Mouse (Mus musculus) liver, postnatal 0 days (tissue): ENCODE measurements at regions not wholly inside any gene's neighbourhood (a gene's known extent, or its start where the extent isn't known, plus 50 kb on each side); places are given as distances from the start of the nearest gene placed in this dataset.

Experiments used
- ATAC-seq: fragments of 200-750 bp; cut with Nextera tagmentation; 2 replicates; pipeline ENCODE4 v1.8.0; 2017; ENCODE audit warnings: mild to moderate bottlenecking, moderate library complexity
- DNase-seq: peaks from one replicate; pipeline ENCODE4 v3.0.0-alpha.2; 2016
- H3K27ac ChIP-seq: fragments of 300-500 bp; sonication (generic); 2 replicates; pipeline ENCODE4 v1.5.1; 2014; ENCODE audit warnings: antibody characterized with exemption, moderate library complexity, mild to moderate bottlenecking, low read depth
- H3K27me3 ChIP-seq: fragments of 300-500 bp; sonication (generic); 2 replicates; pipeline ENCODE4 v1.6.1; 2014; ENCODE audit warnings: low read length, control low read depth, mixed read lengths; ENCODE audit not compliant: insufficient read depth
- H3K36me3 ChIP-seq: fragments of 300-500 bp; sonication (generic); replicated peaks from 2 replicates; pipeline ENCODE4 v1.6.1; 2014; ENCODE audit warnings: mild to moderate bottlenecking, control low read depth, low read length, moderate library complexity, mixed read lengths; ENCODE audit not compliant: insufficient read depth
- H3K4me1 ChIP-seq: fragments of 300-500 bp; sonication (generic); 2 replicates; pipeline ENCODE4 v1.6.1; 2014; ENCODE audit warnings: antibody characterized with exemption, mild to moderate bottlenecking, control low read depth; ENCODE audit not compliant: insufficient read depth
- H3K4me2 ChIP-seq: fragments of 300-500 bp; sonication (generic); 2 replicates; pipeline ENCODE4 v1.6.1; 2014; ENCODE audit warnings: low read depth, mild to moderate bottlenecking, low read length, moderate library complexity, mixed read lengths
- H3K4me3 ChIP-seq: fragments of 300-500 bp; sonication (generic); 2 replicates; pipeline ENCODE4 v1.5.1; 2014; ENCODE audit warnings: low read depth, low read length
- H3K9ac ChIP-seq: fragments of 300-500 bp; sonication (generic); replicated peaks from 2 replicates; pipeline ENCODE4 v1.6.1; 2014; ENCODE audit warnings: mild to moderate bottlenecking, moderate library complexity
- H3K9me3 ChIP-seq: fragments of 300-500 bp; sonication (generic); 2 replicates; pipeline ENCODE4 v1.6.1; 2016; ENCODE audit warnings: mild to moderate bottlenecking, control low read depth, low read length, mixed read lengths
- CTCF ChIP-seq: sonication (generic); IDR thresholded peaks from 2 replicates; pipeline ENCODE4 v1.5.1; 2016; ENCODE audit warnings: antibody characterized with exemption, low read depth
- EP300 ChIP-seq: IDR thresholded peaks from 2 replicates; pipeline ENCODE4 v1.6.1; 2016; ENCODE audit warnings: antibody characterized with exemption, low read depth, mild to moderate bottlenecking
- WGBS: fragments of 180-500 bp; shearing (Covaris S2); extraction: QIAGEN DNeasy Blood & Tissue Kit; methylation state at CpG from one replicate; pipeline ENCODE4 v1.1.7; 2014; ENCODE audit not compliant: insufficient replicate concordance; 5-methylcytosine and 5-hydroxymethylcytosine counted together

DNA sequence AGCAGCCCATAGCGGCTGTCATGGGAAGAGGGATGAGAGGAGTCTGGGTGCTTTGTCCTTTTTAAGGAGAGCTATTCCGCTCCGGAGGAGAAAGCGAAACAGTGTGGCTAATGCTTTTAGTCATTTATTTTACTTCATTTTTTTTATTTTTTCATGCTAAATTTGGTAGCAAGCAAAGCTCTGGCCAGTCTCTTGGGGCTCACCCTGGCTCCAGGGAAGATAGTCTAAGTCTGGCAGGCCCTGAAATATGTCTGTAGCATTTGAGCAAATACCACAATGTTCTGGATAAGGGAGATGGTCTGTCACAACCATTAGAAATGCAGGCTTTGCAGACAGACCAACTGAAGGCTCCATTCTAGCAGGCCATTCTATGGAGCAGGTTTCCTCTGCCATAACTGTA, 102.9 kb upstream of the Adpgk start:
- DNase-seq, result no peak
- TF ChIP-seq EP300 (no peak), CTCF (no peak)
- Histone ChIP-seq H3K4me3 (no peak overlapping the region), H3K9ac (no peak overlapping the region), H3K4me2 (no peak overlapping the region), H3K27ac (no peak overlapping the region), H3K9me3 (no peaks in the 10 kb centered on the region), H3K27me3 (no peaks in the 10 kb centered on the region), H3K4me1 (no peaks in the 10 kb centered on the region), H3K36me3 (no peaks in the 10 kb centered on the region)
- 80% methylated on average over 4 of the region's 4 CpGs for WGBS
- ATAC-seq, result no peak

DNA sequence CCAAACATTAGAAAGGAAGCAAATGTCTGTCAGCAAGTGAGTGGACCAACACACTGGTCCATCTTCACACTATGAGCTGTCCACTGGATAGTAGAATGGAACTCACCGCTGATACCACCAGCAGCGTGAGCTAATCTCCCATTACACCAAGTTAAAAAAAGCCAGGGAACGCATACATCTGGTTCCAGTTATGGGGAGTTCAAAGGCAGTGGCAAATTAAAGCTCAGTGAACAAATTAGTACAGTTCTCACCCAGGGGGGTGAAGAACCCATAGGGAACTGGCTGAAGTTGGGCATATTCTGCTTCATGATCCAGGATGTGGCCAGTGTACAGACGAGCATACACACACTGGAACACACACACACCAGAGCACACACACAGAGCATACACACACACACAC, 105.0 kb upstream of the Adpgk start:
- no peak for ATAC-seq
- Histone ChIP-seq H3K27ac (no peak overlapping the region), H3K4me1 (no peaks in the 10 kb centered on the region), H3K4me2 (no peak overlapping the region), H3K36me3 (no peaks in the 10 kb centered on the region), H3K4me3 (no peak overlapping the region), H3K9ac (no peak overlapping the region), H3K27me3 (no peaks in the 10 kb centered on the region), H3K9me3 (no peaks in the 10 kb centered on the region)
- WGBS, result 71% methylated on average over 4 of the region's 4 CpGs
- DNase-seq, result no peak
- no peak for TF ChIP-seq EP300
- no peak for TF ChIP-seq CTCF

DNA sequence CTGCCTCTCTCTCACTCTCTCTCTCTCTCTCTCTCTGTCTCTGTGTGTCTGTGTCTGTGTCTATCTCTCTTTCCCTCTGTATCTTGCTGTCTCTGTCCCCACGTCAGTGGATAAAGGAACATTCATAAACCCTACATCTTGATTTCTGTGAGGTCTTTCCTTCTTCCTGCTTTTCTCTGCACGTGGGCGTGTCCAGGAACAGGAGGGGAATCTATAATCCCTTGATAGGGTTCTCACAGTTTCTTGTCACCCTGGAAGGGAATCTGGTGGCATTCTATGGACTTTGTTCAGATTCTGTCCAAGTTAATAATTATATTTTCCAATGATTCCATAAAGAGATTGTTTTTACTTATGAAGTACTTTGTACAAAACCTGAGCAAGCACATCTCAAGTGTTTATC, 107.3 kb upstream of the Adpgk start:
- no peak overlapping the region for H3K4me2 ChIP-seq
- WGBS, result 53% methylated on average over 3 of the region's 3 CpGs
- DNase-seq (no peak), ATAC-seq (no peak)
- H3K9ac ChIP-seq, result no peak overlapping the region
- TF ChIP-seq CTCF, result no peak
- TF ChIP-seq EP300, result no peak
- no peaks in the 10 kb centered on the region for H3K9me3 ChIP-seq
- H3K27me3 ChIP-seq, result no peaks in the 10 kb centered on the region
- H3K4me3 ChIP-seq, result no peak overlapping the region
- H3K36me3 ChIP-seq, result no peaks in the 10 kb centered on the region
- no peak overlapping the region for H3K27ac ChIP-seq
- no peaks in the 10 kb centered on the region for H3K4me1 ChIP-seq

DNA sequence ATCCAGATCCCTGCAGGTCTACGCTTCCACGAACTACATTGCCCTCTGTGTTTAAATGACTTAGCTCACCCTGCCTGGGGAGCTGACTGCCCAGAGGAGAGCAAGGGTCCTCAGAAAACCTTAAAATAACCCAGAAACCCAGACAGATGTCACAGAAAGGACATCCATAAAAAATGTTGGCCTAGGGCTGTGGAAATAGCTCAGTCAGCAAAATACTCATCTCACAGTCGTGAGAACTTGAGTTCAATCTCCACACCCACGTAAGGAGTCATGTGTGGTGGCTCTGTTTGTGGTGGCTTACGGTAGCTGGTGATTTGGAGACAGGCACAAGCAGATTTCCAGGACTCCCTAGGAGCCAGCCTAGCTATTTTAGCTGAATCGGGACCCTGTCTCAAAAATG, 108.5 kb upstream of the Adpgk start:
- DNase-seq (no peak), ATAC-seq (no peak)
- no peak overlapping the region for H3K27ac ChIP-seq
- TF ChIP-seq EP300 (no peak), CTCF (no peak)
- 72% methylated on average over 6 of the region's 6 CpGs for WGBS
- no peak overlapping the region for H3K9ac ChIP-seq
- H3K4me2 ChIP-seq, result no peak overlapping the region
- H3K36me3 ChIP-seq, result no peaks in the 10 kb centered on the region
- no peaks in the 10 kb centered on the region for H3K27me3 ChIP-seq
- no peak overlapping the region for H3K4me3 ChIP-seq
- no peaks in the 10 kb centered on the region for H3K4me1 ChIP-seq
- H3K9me3 ChIP-seq, result no peaks in the 10 kb centered on the region

DNA sequence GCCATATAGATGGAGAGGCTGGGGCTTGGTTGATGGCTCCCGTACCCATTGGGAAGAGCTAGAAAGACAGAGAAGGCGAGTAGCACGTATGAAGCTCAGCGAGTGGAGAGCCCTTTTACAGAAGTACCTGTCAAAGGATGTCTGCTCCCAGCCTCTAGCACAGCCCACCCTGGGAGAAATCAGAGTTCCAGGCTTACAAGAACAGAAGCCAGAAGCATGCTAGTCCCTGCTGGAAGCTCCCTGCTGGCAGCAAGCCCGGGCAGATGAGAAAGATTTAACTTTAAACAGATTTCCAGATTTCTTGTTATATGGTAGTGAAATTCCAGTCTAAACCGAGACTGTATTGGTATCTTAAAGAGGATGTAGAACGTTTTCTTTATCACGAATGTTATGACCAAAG, 108.9 kb upstream of the Adpgk start:
- no peaks in the 10 kb centered on the region for H3K9me3 ChIP-seq
- H3K4me1 ChIP-seq, result no peaks in the 10 kb centered on the region
- no peak overlapping the region for H3K27ac ChIP-seq
- no peak overlapping the region for H3K4me2 ChIP-seq
- no peak overlapping the region for H3K9ac ChIP-seq
- 71% methylated on average over 8 of the region's 8 CpGs for WGBS
- no peak overlapping the region for H3K4me3 ChIP-seq
- no peaks in the 10 kb centered on the region for H3K27me3 ChIP-seq
- ATAC-seq (no peak), DNase-seq (no peak)
- no peaks in the 10 kb centered on the region for H3K36me3 ChIP-seq
- TF ChIP-seq EP300 (no peak), CTCF (no peak)

DNA sequence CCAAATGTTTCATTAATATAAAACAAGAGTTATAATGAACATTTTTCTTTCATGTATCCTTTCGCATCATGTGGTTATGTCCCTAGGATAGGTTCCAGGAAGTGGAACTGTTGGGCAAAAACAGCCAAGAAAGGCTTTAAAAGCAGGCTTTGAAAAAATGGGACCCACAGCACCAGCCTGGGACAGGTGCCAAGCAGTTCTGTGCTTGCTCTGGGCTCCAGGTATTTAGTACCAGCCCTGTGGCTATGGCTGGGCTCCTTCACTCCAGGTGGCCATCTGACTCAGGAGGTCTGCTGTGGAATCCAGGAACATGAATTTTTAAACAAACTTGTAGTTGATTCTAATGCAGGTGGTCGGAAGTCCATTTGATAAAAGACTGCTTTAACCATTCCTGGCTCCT, 119.8 kb upstream of the Adpgk start:
- TF ChIP-seq CTCF (no peak), EP300 (no peak)
- 66% methylated on average over 2 of the region's 2 CpGs for WGBS
- H3K27me3 ChIP-seq, result no peaks in the 10 kb centered on the region
- H3K9ac ChIP-seq, result no peak overlapping the region
- no peak overlapping the region for H3K27ac ChIP-seq
- H3K9me3 ChIP-seq, result peaks cover 6% of the 10 kb centered on the region
- H3K4me3 ChIP-seq, result no peak overlapping the region
- ATAC-seq, result no peak
- no peak overlapping the region for H3K4me2 ChIP-seq
- DNase-seq, result no peak
- no peaks in the 10 kb centered on the region for H3K4me1 ChIP-seq
- no peaks in the 10 kb centered on the region for H3K36me3 ChIP-seq

DNA sequence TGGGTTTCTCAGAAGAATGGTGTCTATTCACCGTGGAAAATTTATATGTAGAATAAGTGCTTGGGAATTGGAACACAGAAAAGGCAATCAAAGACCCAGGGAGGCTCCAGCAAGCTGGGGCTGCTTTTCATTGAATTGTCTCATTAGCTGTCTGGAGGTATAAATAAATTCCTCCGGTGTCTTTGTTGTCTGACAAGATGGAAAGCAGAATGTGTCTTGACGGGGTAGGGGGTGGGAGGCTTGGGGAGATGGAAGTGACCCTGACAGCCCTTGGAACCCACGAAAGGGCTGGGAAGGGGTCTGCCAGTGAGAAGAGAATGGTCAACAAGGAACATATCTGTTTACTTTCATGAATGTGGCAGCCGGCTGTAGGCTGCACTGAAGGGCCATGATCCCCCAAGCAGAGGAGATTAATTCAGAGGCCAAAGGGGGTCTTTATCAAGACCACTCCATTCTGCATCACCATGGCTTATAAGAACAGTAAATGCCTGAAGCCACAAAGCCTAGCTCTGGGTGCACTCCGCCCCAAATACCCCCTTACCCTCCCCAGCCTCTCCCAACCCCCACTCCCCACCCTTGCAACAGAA, 127.2 kb upstream of the Neo1 start:
- H3K4me1 ChIP-seq, result no peaks in the 10 kb centered on the region
- H3K4me3 ChIP-seq, result no peak overlapping the region
- no peak for TF ChIP-seq EP300
- H3K36me3 ChIP-seq, result no peaks in the 10 kb centered on the region
- H3K9ac ChIP-seq, result no peak overlapping the region
- DNase-seq (no peak), ATAC-seq (no peak)
- no peaks in the 10 kb centered on the region for H3K27me3 ChIP-seq
- H3K4me2 ChIP-seq, result no peak overlapping the region
- no peaks in the 10 kb centered on the region for H3K9me3 ChIP-seq
- 54% methylated on average over 6 of the region's 6 CpGs for WGBS
- no peak overlapping the region for H3K27ac ChIP-seq
